Mouse (Mus musculus) heart, adult 2 months (tissue): Measurements from ENCODE around the gene Grhl3.

ENCODE experiments used
- CTCF ChIP-seq: fragments of 200-600 bp; IDR thresholded peaks from 2 replicates; pipeline ENCODE4 v1.8.1; 2022; ENCODE audit warnings: antibody characterized with exemption, mild to moderate bottlenecking, moderate library complexity
- POLR2A ChIP-seq: fragments of 200-500 bp; IDR thresholded peaks from 2 replicates; pipeline ENCODE4 v1.6.1; 2011; ENCODE audit warnings: mild to moderate bottlenecking, low read depth, low read length, control low read depth; ENCODE audit not compliant: insufficient read depth

DNA sequence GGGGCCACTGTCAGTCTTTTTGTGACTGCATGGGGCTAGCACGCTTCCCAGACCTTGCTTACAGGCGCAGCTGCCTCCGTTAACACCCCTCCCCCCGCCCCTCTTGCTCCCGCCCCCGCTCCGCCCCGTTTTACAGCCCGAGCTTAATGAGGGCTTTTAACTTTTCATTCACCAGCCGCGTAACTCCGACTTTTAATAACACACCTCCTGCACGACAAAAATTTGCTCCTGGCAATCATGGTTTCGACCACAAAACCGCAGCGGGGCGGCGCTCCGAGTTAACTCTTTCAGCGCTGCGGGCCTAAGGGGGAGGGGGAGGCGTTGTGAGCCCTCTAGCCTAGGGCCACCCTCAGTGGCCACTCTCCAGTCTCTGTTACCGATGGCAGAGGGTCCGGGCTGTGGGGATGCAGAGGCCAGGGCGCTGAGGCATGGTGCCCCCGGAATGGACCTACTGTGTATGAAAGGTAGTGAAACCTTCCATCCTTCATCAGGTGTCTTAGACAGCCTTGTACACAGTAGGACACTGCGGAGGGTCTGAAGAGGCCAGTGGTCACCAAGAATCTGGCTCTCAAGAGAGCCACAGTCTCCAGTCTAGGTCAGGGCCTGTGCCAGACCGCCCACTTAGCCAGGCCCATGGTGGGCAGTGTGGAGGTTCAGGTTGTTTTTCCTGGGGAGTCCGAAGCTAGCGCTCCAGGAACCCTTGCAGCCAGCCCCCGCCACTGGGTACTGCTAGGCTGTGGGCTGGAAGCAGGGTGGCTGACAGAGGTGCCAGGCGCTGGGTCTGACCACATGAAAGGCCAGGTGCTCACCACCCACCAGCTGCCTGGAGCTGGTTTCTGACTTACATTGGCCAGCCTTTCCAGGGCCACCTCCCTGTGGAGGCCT lies 3.0 kb downstream of the Grhl3 start:
- TF ChIP-seq POLR2A = no peak
- no peak for TF ChIP-seq CTCF
